Mouse (Mus musculus) liver, embryonic 13.5 days (tissue): ENCODE measurements around the gene Olfml2b. TPM values are rescaled to one million over a fixed set of nuclear protein-coding genes. Genes with fewer than 3 reads are reported as not detected.

Experiments
- polyA plus RNA-seq: library from polyadenylated mRNA; unstranded; fragments of >200 nt; fragmentation: Nextera tagmentation; extraction: Ambion mirVana; gene quantifications from 2 replicates; pipeline ENCODE4 v1.2.1, GENCODE M21; 2015

Olfml2b gene
- polyA plus RNA-seq, 1 experiment from 2014 or later: 1.3 TPM

Other genes starting within 250 kb of the Olfml2b start
- gene Nos1ap, start 54.7 kb upstream of the Olfml2b start, polyA plus RNA-seq: 3.1 and 3.7 TPM in 2 replicates
- 6.1 and 7.9 TPM in 2 replicates for gene Atf6, start 223.2 kb downstream of the Olfml2b start, polyA plus RNA-seq
- gene Gm26620, start 240.5 kb downstream of the Olfml2b start, polyA plus RNA-seq: 0.24 and 0.44 TPM in 2 replicates
- 23.8 TPM in 2 replicates for gene Dusp12, start 241.0 kb downstream of the Olfml2b start, polyA plus RNA-seq